In genomic region chr5:125304245-125304856, GRCm38 (mm10) we compare ENCODE assay signal across 8 mouse cellular contexts. TPM values are rescaled to one million over a fixed set of nuclear protein-coding genes. Genes with fewer than 3 reads are reported as not detected.
DNase-seq lines count a peak whose midpoint lies in the region; ATAC-seq lines count a peak whose summit lies in the region.

No protein-coding gene starts in this region.

- no peaks in the 10 kb centered on the region for H3K27me3 ChIP-seq in forebrain, embryonic 11.5 days (ENCODE audit: control insufficient read depth, insufficient read depth, low read length)
- no peaks in the 10 kb centered on the region for H3K27me3 ChIP-seq in kidney, embryonic 15.5 days

- peak; percentile 21 for DNase-seq in gastrocnemius, postnatal 10 days
- DNase-seq in gastrocnemius, postnatal 25 days = no peak
- peak; percentile 84 for DNase-seq in forebrain, embryonic 11.5 days (ENCODE audit: low spot score)
- peak; percentile 59 to 63 for DNase-seq in lung, postnatal 4 days
- DNase-seq in thymus, postnatal 36 days = no peak
- no peak for DNase-seq in cerebellum, postnatal 4 days (ENCODE audit: low spot score in 2 of 2)

- WGBS in forebrain, embryonic 11.5 days = 21% methylated on average over 18 of the region's 18 CpGs
- 15% methylated on average over 18 of the region's 18 CpGs for WGBS in kidney, embryonic 15.5 days

- H3K9ac ChIP-seq in forebrain, embryonic 11.5 days (ENCODE audit: low read length) = no peak overlapping the region
- H3K9ac ChIP-seq in kidney, embryonic 15.5 days = no peak overlapping the region

- peak; percentile 87 for ATAC-seq in forebrain, embryonic 11.5 days (replicated peaks; ENCODE audit: low FRiP score)
- ATAC-seq in kidney, embryonic 15.5 days (replicated peaks; ENCODE audit: low FRiP score) = peak; percentile 81
- ATAC-seq in activated CD4-positive, CD25-positive, alpha-beta regulatory T cell, adult 4 months = no peak

- H3K4me1 ChIP-seq in forebrain, embryonic 11.5 days (replicated peaks; ENCODE audit: control insufficient read depth, insufficient read depth, low read length) = no peaks in the 10 kb centered on the region
- peaks cover 21% of the 10 kb centered on the region for H3K4me1 ChIP-seq in kidney, embryonic 15.5 days

- peak overlapping the region; percentile 34; the same call in 1 of the 2 replicates for H3K4me2 ChIP-seq in forebrain, embryonic 11.5 days (ENCODE audit: low read depth, low read length, severe bottlenecking)
- peak overlapping the region; percentile 50 for H3K4me2 ChIP-seq in kidney, embryonic 15.5 days

- no peaks in the 10 kb centered on the region for H3K36me3 ChIP-seq in forebrain, embryonic 11.5 days (ENCODE audit: control insufficient read depth, insufficient read depth, low read length)
- peaks cover 24% of the 10 kb centered on the region for H3K36me3 ChIP-seq in kidney, embryonic 15.5 days

- H3K27ac ChIP-seq in forebrain, embryonic 11.5 days (ENCODE audit: low read depth, low read length) = no peak overlapping the region
- H3K27ac ChIP-seq in kidney, embryonic 15.5 days = no peak overlapping the region

- no peaks in the 10 kb centered on the region; the same call in 1 of the 2 replicates for H3K9me3 ChIP-seq in forebrain, embryonic 11.5 days (ENCODE audit: control insufficient read depth, low read length)
- no peaks in the 10 kb centered on the region for H3K9me3 ChIP-seq in kidney, embryonic 15.5 days (replicated peaks)

- H3K4me3 ChIP-seq in forebrain, embryonic 11.5 days (ENCODE audit: low read depth, low read length) = no peak overlapping the region
- H3K4me3 ChIP-seq in kidney, embryonic 15.5 days (replicated peaks) = peak overlapping the region; percentile 12

RNA-seq across cellular contexts. Expression of gene Scarb1, which starts 36.5 kb away (rescaled TPM):
- 10 to 100 TPM; 49.8 to 58.0 TPM for total RNA-seq in gastrocnemius, postnatal 10 days (2021)
- 10 to 100 TPM; 11.7 to 25.2 TPM for total RNA-seq in gastrocnemius, postnatal 25 days (2021)
- 43.7 and 45.7 TPM in 2 replicates for polyA plus RNA-seq in forebrain, embryonic 11.5 days (2014; fragmentation: Nextera tagmentation; extraction: Ambion mirVana)
- polyA plus RNA-seq in kidney, embryonic 15.5 days (2015; fragmentation: Nextera tagmentation; extraction: Ambion mirVana) = 67.6 and 97.9 TPM in 2 replicates
- 1 to 10 TPM; 8.8 to 9.4 TPM for polyA plus RNA-seq in activated CD4-positive, CD25-positive, alpha-beta regulatory T cell, adult 4 months (2017; shearing (Covaris generic))

Comparison
In these comparisons a context has a peak if more than half of its experiments do, and no peak if none do; other contexts are left out.
1. DNase-seq: peak in gastrocnemius, postnatal 10 days (single experiment), forebrain, embryonic 11.5 days (single experiment) and lung, postnatal 4 days (2 of 2); none in gastrocnemius, postnatal 25 days (single experiment), thymus, postnatal 36 days (0 of 2) and cerebellum, postnatal 4 days (0 of 2).